Mouse (Mus musculus) cerebellum, adult 2 months (tissue): Measurements from ENCODE around the gene Fmod.

ENCODE experiments used
- CTCF ChIP-seq: fragments of 200-500 bp; IDR thresholded peaks from 2 replicates; pipeline ENCODE4 v1.5.1; 2011; ENCODE audit warnings: low read depth, mild to moderate bottlenecking, control low read depth, low read length, moderate library complexity, borderline replicate concordance; ENCODE audit not compliant: insufficient read depth
- POLR2A ChIP-seq: fragments of 200-500 bp; IDR thresholded peaks from 2 replicates; pipeline ENCODE4 v1.6.1; 2011; ENCODE audit warnings: low read length, control low read depth, borderline replicate concordance; ENCODE audit not compliant: insufficient read depth

- no peak for TF ChIP-seq POLR2A
- TF ChIP-seq CTCF: no peak
Observed at GRCm38 (mm10) chr1:133988845-133989244, 48.2 kb upstream of the Fmod start.
